Mouse (Mus musculus): ENCODE measurements around the gene Foxl2. TPM values are rescaled to one million over a fixed set of nuclear protein-coding genes. Genes with fewer than 3 reads are reported as not detected.

Foxl2 gene
- polyA plus RNA-seq, 1 experiment = 0.05 TPM

GRCm38 (mm10) chr9:98987131-98987530 is 32.0 kb downstream of the Foxl2 start:
- WGBS = 57% methylated on average over 9 of the region's 9 CpGs
- no peak overlapping the region for H3K4me3 ChIP-seq (ENCODE audit: control insufficient read depth, insufficient read depth, low read length)
- no peak for DNase-seq
- H3K4me1 ChIP-seq (replicated peaks; ENCODE audit: control insufficient read depth, insufficient read depth, low read length) = peaks cover 3% of the 10 kb centered on the region; the same call in 1 of the 2 replicates
- H3K27ac ChIP-seq (ENCODE audit: control insufficient read depth, insufficient read depth, low read length) = no peak overlapping the region
- TF ChIP-seq CTCF (IDR thresholded peaks at IDR 0.05; ENCODE audit: borderline replicate concordance, control insufficient read depth, extremely low read depth, insufficient read depth, low read length, poor library complexity) (no peak), POLR2A (IDR thresholded peaks at IDR 0.05; ENCODE audit: control insufficient read depth, extremely low read depth, insufficient read depth, low read length, poor library complexity) (no peak)
- H3K27me3 ChIP-seq (ENCODE audit: control insufficient read depth, insufficient read depth, low read length) = no peaks in the 10 kb centered on the region
- H3K36me3 ChIP-seq (ENCODE audit: control insufficient read depth, insufficient read depth, low read length) = no peaks in the 10 kb centered on the region

GRCm38 (mm10) chr9:98994103-98994502 is 39.0 kb downstream of the Foxl2 start:
- 95% methylated on average over 4 of the region's 4 CpGs for WGBS
- Histone ChIP-seq H3K4me1 (replicated peaks; ENCODE audit: control insufficient read depth, insufficient read depth, low read length) (no peaks in the 10 kb centered on the region), H3K4me3 (ENCODE audit: control insufficient read depth, insufficient read depth, low read length) (no peak overlapping the region), H3K27me3 (ENCODE audit: control insufficient read depth, insufficient read depth, low read length) (no peaks in the 10 kb centered on the region), H3K27ac (ENCODE audit: control insufficient read depth, insufficient read depth, low read length) (no peak overlapping the region), H3K36me3 (ENCODE audit: control insufficient read depth, insufficient read depth, low read length) (0 out of 2 replicates have a peak, but pooled peaks cover 5% of the 10 kb centered on the region)
- TF ChIP-seq POLR2A (IDR thresholded peaks at IDR 0.05; ENCODE audit: control insufficient read depth, extremely low read depth, insufficient read depth, low read length, poor library complexity) (no peak), CTCF (IDR thresholded peaks at IDR 0.05; ENCODE audit: borderline replicate concordance, control insufficient read depth, extremely low read depth, insufficient read depth, low read length, poor library complexity) (no peak)
- no peak for DNase-seq

GRCm38 (mm10) chr9:98999881-99000339 is 44.8 kb downstream of the Foxl2 start:
- Histone ChIP-seq H3K4me3 (ENCODE audit: control insufficient read depth, insufficient read depth, low read length) (no peak overlapping the region), H3K27ac (ENCODE audit: control insufficient read depth, insufficient read depth, low read length) (no peak overlapping the region), H3K4me1 (replicated peaks; ENCODE audit: control insufficient read depth, insufficient read depth, low read length) (no peaks in the 10 kb centered on the region), H3K27me3 (ENCODE audit: control insufficient read depth, insufficient read depth, low read length) (no peaks in the 10 kb centered on the region), H3K36me3 (ENCODE audit: control insufficient read depth, insufficient read depth, low read length) (no peaks in the 10 kb centered on the region)
- no peak for TF ChIP-seq CTCF (IDR thresholded peaks at IDR 0.05; ENCODE audit: borderline replicate concordance, control insufficient read depth, extremely low read depth, insufficient read depth, low read length, poor library complexity)
- no peak for TF ChIP-seq POLR2A (IDR thresholded peaks at IDR 0.05; ENCODE audit: control insufficient read depth, extremely low read depth, insufficient read depth, low read length, poor library complexity)
- DNase-seq = no peak
- 53% methylated on average over 9 of the region's 9 CpGs for WGBS

- 91% methylated on average over 6 of the region's 6 CpGs for WGBS
- Histone ChIP-seq H3K36me3 (ENCODE audit: control insufficient read depth, insufficient read depth, low read length) (no peaks in the 10 kb centered on the region), H3K27ac (ENCODE audit: control insufficient read depth, insufficient read depth, low read length) (no peak overlapping the region), H3K27me3 (ENCODE audit: control insufficient read depth, insufficient read depth, low read length) (no peaks in the 10 kb centered on the region), H3K4me3 (ENCODE audit: control insufficient read depth, insufficient read depth, low read length) (no peak overlapping the region), H3K4me1 (replicated peaks; ENCODE audit: control insufficient read depth, insufficient read depth, low read length) (no peaks in the 10 kb centered on the region)
- DNase-seq = no peak
- no peak for TF ChIP-seq POLR2A (IDR thresholded peaks at IDR 0.05; ENCODE audit: control insufficient read depth, extremely low read depth, insufficient read depth, low read length, poor library complexity)
- TF ChIP-seq CTCF (IDR thresholded peaks at IDR 0.05; ENCODE audit: borderline replicate concordance, control insufficient read depth, extremely low read depth, insufficient read depth, low read length, poor library complexity) = no peak
These were observed 46.2 kb downstream of the Foxl2 start for GRCm38 (mm10) chr9:99001326-99001725.

Other genes starting within 250 kb of the Foxl2 start
- gene Prr23a1, start 112.8 kb upstream of the Foxl2 start, polyA plus RNA-seq (2012; rRNA removed) = not detected in 2 replicates
- gene Prr23a2, start 98.8 kb upstream of the Foxl2 start, polyA plus RNA-seq (2012; rRNA removed) = not detected in 2 replicates
- not detected in 2 replicates for gene Prr23a3, start 90.5 kb upstream of the Foxl2 start, polyA plus RNA-seq (2012; rRNA removed)
- gene 7420426K07Rik, start 52.2 kb upstream of the Foxl2 start, polyA plus RNA-seq (2012; rRNA removed) = not detected in 2 replicates
- gene Faim, start 31.1 kb downstream of the Foxl2 start, polyA plus RNA-seq (2012; rRNA removed) = 3.9 and 5.7 TPM in 2 replicates
- 0.18 TPM in 1 of 2 replicates, not detected in the other for gene Gm1123, start 80.4 kb downstream of the Foxl2 start, polyA plus RNA-seq (2012; rRNA removed)
- 2.7 and 2.9 TPM in 2 replicates for gene Pik3cb, start 185.3 kb downstream of the Foxl2 start, polyA plus RNA-seq (2012; rRNA removed)

All from thymus, adult 2 months (tissue).